Mouse (Mus musculus) bone marrow macrophage, adult 2 months (primary cell): ENCODE results near the gene Gfy.
A peak's percentile ranks its signal among the peaks of the same experiment; 100 is the strongest.

Experiments
- CTCF ChIP-seq: IDR thresholded peaks from 2 replicates; pipeline ENCODE4 v1.5.1; 2012; ENCODE audit warnings: low read depth, mild to moderate bottlenecking, low read length, moderate library complexity
- POLR2A ChIP-seq: IDR thresholded peaks from 2 replicates; pipeline ENCODE4 v1.6.1; 2012; ENCODE audit warnings: mild to moderate bottlenecking, low read depth, low read length, borderline replicate concordance

DNA sequence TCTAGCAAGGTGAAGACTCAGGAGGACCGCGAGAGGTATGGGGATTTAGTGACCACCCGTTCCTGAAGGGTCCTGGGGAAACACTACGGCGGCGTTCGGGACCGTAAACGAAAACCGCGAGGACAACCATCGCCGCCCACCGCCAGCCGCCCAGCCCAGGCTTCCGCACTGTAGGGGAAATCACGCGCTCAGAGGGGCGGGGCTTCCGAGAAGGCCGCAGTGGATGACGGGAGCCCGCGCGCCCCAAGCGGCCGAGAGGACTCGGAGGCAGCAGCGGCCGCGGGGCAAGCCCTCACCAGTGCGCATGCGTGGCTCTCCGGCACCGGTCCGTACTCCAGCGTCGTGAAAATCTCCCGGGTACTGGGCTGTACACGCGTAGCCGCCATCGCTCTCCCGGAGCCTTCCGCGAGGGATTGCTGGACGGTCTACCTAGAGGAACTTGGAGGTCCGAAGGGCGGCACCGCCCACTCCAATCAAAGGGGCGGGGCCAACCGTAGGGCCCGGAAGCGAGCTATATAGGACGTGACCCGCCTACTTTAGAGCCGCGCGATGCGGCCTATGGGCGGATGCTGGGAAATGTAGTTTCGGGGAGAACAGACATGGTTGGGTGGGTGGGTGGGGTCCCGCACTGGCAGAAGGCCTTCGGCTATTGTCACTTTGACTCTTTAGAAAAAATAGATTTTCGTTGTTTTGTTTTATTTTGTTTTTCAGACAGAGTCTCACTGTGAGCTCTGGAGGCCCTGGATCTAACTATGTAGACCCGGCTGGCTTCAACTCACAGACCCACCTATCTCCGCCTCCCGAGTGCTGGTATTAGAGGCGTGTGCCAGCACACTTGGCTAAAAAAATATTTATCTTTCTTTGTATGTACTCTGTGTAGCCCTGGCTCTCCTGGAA, 25.0 kb downstream of the Gfy start, which contains the start of the genes Pih1d1 and Aldh16a1:
- TF ChIP-seq CTCF = no peak
- peak; percentile 63; the same call in 1 of the 2 replicates for TF ChIP-seq POLR2A
